Mouse (Mus musculus) liver, adult 2 months (tissue): ENCODE measurements around the gene Elf4.

Experiments used
- CTCF ChIP-seq: fragments of 200-500 bp; IDR thresholded peaks from 2 replicates; pipeline ENCODE4 v1.5.1; 2011; ENCODE audit warnings: low read depth, low read length, control low read depth
- POLR2A ChIP-seq: fragments of 200-500 bp; IDR thresholded peaks from 2 replicates; pipeline ENCODE4 v1.6.1; 2011; ENCODE audit warnings: low read length, control low read depth; ENCODE audit not compliant: insufficient read depth; ENCODE audit errors: extremely low read depth

- TF ChIP-seq POLR2A = no peak
- TF ChIP-seq CTCF = no peak
These were observed 62.9 kb downstream of the Elf4 start for GRCm38 (mm10) chrX:48399994-48400393.
